Mouse (Mus musculus): ENCODE data around the gene Gm10642.

DNA sequence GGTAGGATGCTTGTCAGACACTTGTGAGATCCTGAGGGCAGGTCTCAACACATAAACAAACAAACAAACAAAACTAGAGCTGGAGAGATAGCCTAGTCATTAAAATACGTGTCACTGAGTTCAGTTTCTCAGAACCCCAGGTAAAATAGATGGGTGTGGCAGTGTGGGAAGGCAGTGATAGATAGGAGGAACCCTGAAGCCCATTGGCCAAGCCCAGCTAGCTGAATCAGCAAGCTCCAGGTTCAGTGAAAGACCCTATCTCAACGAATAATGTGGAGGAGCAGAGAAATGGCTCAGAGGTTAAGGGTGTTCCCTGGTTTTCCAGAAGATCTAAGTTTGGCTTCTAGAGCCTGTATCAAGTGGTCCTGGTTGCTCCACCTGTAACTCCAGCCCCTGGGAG is 13.1 kb downstream of the Gm10642 start:
- TF ChIP-seq POLR2A (IDR thresholded peaks at IDR 0.05; ENCODE audit: extremely low read depth, insufficient read depth, low read length) (no peak), CTCF (IDR thresholded peaks at IDR 0.05; ENCODE audit: extremely low read depth, insufficient read depth, low read length) (no peak)

All from cortical plate, adult 2 months (tissue).